Mouse (Mus musculus) ES-E14 (cell line): ENCODE data around the gene Yes1.
A peak's percentile ranks its signal among the peaks of the same experiment; 100 is the strongest.

Experiments
- CHD2 ChIP-seq: IDR thresholded peaks from 2 replicates; pipeline ENCODE4 v1.6.1; 2014; ENCODE audit warnings: mild to moderate bottlenecking, low read depth, low read length, inconsistent platforms
- HCFC1 ChIP-seq: IDR thresholded peaks from 2 replicates; pipeline ENCODE4 v1.6.1; 2012; ENCODE audit warnings: low read length, inconsistent platforms, borderline replicate concordance; ENCODE audit not compliant: insufficient read depth
- MAFK ChIP-seq: IDR thresholded peaks from 2 replicates; pipeline ENCODE4 v1.6.1; 2014; ENCODE audit warnings: mild to moderate bottlenecking, low read depth, low read length, inconsistent platforms; ENCODE audit not compliant: insufficient read depth
- ZC3H11A ChIP-seq: IDR thresholded peaks from 2 replicates; pipeline ENCODE4 v1.6.1; 2012; ENCODE audit warnings: low read depth, mild to moderate bottlenecking, inconsistent platforms, low read length, borderline replicate concordance
- ZNF384 ChIP-seq: IDR thresholded peaks from 2 replicates; pipeline ENCODE4 v1.6.1; 2012; ENCODE audit warnings: low read depth, low read length, inconsistent platforms

- TF ChIP-seq MAFK, result peak; percentile 95
- TF ChIP-seq ZNF384, result no peak
- TF ChIP-seq CHD2, result no peak
- 0 out of 2 replicates have a peak, but pooled peaks have one; percentile 40 for TF ChIP-seq HCFC1
- TF ChIP-seq ZC3H11A, result no peak
These were observed 101.5 kb downstream of the Yes1 start for GRCm38 (mm10) chr5:32712221-32713041.
